Mouse (Mus musculus): ENCODE results near the gene Atp8b5.

Gene Atp8b5

GRCm38 (mm10) chr4:43383246-43384082 lies 116.5 kb downstream of the Atp8b5 start:
- DNase-seq (ENCODE audit: low spot score) = no peak

GRCm38 (mm10) chr4:43384083-43384460 lies 117.1 kb downstream of the Atp8b5 start:
- DNase-seq (ENCODE audit: low spot score) = no peak

- no peak for DNase-seq (ENCODE audit: low spot score)
These were observed 117.6 kb downstream of the Atp8b5 start for GRCm38 (mm10) chr4:43384541-43384940.

- no peak for DNase-seq (ENCODE audit: low spot score)
These were observed 120.0 kb downstream of the Atp8b5 start for GRCm38 (mm10) chr4:43386932-43387331.

GRCm38 (mm10) chr4:43389390-43389789 lies 122.4 kb downstream of the Atp8b5 start:
- no peak for DNase-seq (ENCODE audit: low spot score)

GRCm38 (mm10) chr4:43389845-43390440 lies 123.0 kb downstream of the Atp8b5 start:
- DNase-seq (ENCODE audit: low spot score) = no peak

- DNase-seq (ENCODE audit: low spot score) = no peak
These were observed 124.6 kb downstream of the Atp8b5 start for GRCm38 (mm10) chr4:43391521-43392050.

- DNase-seq (ENCODE audit: low spot score) = peak; percentile 81
These were observed 127.5 kb downstream of the Atp8b5 start for GRCm38 (mm10) chr4:43394345-43394891.

- DNase-seq (ENCODE audit: low spot score) = no peak
These were observed 128.2 kb downstream of the Atp8b5 start for GRCm38 (mm10) chr4:43395147-43395546.

GRCm38 (mm10) chr4:43395836-43396235 lies 128.9 kb downstream of the Atp8b5 start:
- no peak for DNase-seq (ENCODE audit: low spot score)

- DNase-seq (ENCODE audit: low spot score) = no peak
These were observed 129.4 kb downstream of the Atp8b5 start for GRCm38 (mm10) chr4:43396381-43396780.

GRCm38 (mm10) chr4:43398014-43398413 lies 131.1 kb downstream of the Atp8b5 start:
- DNase-seq (ENCODE audit: low spot score) = no peak

GRCm38 (mm10) chr4:43398829-43399331 lies 131.9 kb downstream of the Atp8b5 start:
- no peak for DNase-seq (ENCODE audit: low spot score)

- no peak for DNase-seq (ENCODE audit: low spot score)
These were observed 132.6 kb downstream of the Atp8b5 start for GRCm38 (mm10) chr4:43399391-43400131.

- DNase-seq (ENCODE audit: low spot score) = peak; percentile 60
These were observed 134.0 kb downstream of the Atp8b5 start for GRCm38 (mm10) chr4:43400976-43401375.

- DNase-seq (ENCODE audit: low spot score) = no peak
These were observed 134.5 kb downstream of the Atp8b5 start for GRCm38 (mm10) chr4:43401486-43401885.

GRCm38 (mm10) chr4:43402212-43402611 lies 135.3 kb downstream of the Atp8b5 start:
- DNase-seq (ENCODE audit: low spot score) = no peak

GRCm38 (mm10) chr4:43404697-43405096 lies 137.7 kb downstream of the Atp8b5 start:
- DNase-seq (ENCODE audit: low spot score) = no peak

- DNase-seq (ENCODE audit: low spot score) = peak; percentile 79
These were observed 139.4 kb downstream of the Atp8b5 start for GRCm38 (mm10) chr4:43406162-43406971.

GRCm38 (mm10) chr4:43407071-43407920 lies 140.3 kb downstream of the Atp8b5 start:
- no peak for DNase-seq (ENCODE audit: low spot score)
